Mouse (Mus musculus): ENCODE results near the gene Gcgr.

DNA sequence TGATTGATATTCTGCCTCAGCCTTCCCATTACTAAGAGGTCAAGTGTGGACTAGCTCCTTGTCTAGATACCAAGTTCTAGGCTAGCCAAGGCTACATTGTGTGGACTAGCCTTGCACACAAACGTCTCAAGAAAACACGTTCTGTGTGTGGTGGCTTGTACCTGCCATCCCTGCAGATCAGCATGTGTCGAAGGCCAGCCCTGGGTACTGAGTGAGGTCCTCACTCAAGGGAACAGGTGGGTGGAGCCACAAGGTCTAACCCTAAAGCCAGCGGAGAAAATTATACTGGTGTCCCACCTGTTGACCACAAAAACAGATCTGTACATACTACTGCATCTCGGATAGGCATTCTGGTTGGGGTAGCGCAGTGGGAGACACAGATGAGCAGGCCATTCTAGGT, 30.6 kb upstream of the Gcgr start:
- TF ChIP-seq TAL1 (IDR thresholded peaks at IDR 0.05; ENCODE audit: low read length) (no peak), GATA1 (IDR thresholded peaks at IDR 0.05; ENCODE audit: low read length) (no peak)

Measured in erythroblast, embryonic 14.5 days (primary cell).